Mouse (Mus musculus): Measurements from ENCODE around the gene Prrt2.
A peak's percentile ranks its signal among the peaks of the same experiment; 100 is the strongest.

DNA sequence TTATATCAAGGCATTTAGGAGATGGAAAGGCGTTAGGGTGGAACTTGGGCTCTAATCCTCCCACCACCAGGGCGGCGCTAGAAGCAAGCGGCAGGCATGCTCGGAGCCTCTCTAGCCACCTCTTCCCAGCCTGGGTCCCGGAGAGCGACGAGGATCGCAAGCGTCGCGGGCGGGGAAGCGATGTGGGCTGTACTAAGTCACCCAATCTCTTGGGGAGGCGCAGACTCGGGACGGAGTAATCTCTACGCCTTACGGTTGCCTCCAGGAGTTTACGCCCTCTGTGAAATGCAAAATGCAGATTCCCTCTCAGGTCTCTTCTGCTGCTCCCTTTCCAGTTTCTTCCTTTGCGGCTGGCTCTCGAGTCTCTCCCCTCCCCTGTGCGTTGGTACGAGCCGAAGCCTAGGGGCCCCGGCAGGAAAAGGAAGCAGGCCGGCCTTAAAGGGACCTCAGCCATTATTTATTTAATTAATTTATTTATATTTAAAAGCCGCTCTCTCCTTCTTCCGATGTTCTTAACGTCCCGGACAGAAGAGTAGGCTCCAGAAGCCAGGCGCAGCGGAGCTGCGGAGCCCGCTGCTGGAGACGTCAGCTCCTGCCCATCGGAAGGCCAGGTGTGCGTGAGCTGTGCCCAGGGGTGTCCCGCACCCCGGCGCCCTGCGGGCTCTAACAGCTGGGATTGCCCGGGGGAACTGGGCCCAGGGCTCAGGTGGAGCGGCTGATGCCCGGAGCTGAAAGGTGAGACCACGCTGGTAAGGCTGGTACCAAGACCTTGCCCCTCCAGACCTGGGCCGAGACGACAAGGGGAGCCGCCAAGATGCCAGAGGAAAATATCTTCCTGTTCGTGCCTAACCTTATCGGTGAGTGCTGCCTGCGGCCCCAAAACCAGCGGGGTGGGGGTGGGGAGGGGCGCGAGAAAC lies 44.8 kb downstream of the Prrt2 start, which contains the start of gene Cdiptos:
- TF ChIP-seq CTCF (IDR thresholded peaks at IDR 0.05; ENCODE audit: insufficient read depth, low read length) = peak; percentile 87
- TF ChIP-seq POLR2A (IDR thresholded peaks at IDR 0.05; ENCODE audit: borderline replicate concordance, extremely low read depth, low read depth, low read length) = no peak; the same call in 1 of the 2 replicates

Data from lung, adult 2 months (tissue).